Mouse (Mus musculus) kidney, postnatal 10 days (tissue): ENCODE data around the gene Ldlrad2.
"Not testable (repeated sequence)": the region's sequence is repeated elsewhere in the genome, so short reads cannot be mapped to it uniquely, and the experiment has no call there.

ENCODE experiments used
- DNase-seq: peaks from one replicate; pipeline ENCODE4 v3.0.0; 2021; ENCODE audit warnings: mixed read lengths

Ldlrad2 gene

GRCm38 (mm10) chr4:137574469-137574868 lies at the start of gene Ldlrad2:
Ldlrad2 (minus strand) TSS chr4:137574569.
- DNase-seq: no peak

- DNase-seq: no peak
These were observed 48.5 kb upstream of the Ldlrad2 start for GRCm38 (mm10) chr4:137622847-137623246.

GRCm38 (mm10) chr4:137610256-137610655 lies 35.9 kb upstream of the Ldlrad2 start:
- DNase-seq: peak; percentile 60

- peak; percentile 39 for DNase-seq
These were observed 35.3 kb upstream of the Ldlrad2 start for GRCm38 (mm10) chr4:137609702-137610101.

GRCm38 (mm10) chr4:137609281-137609680 lies 34.9 kb upstream of the Ldlrad2 start:
- no peak for DNase-seq

GRCm38 (mm10) chr4:137607023-137607422 lies 32.7 kb upstream of the Ldlrad2 start:
- no peak for DNase-seq

GRCm38 (mm10) chr4:137603449-137604171 lies 29.2 kb upstream of the Ldlrad2 start:
- no peak for DNase-seq

GRCm38 (mm10) chr4:137598577-137598976 lies 24.2 kb upstream of the Ldlrad2 start:
- DNase-seq: no peak

- no peak for DNase-seq
These were observed 22.8 kb upstream of the Ldlrad2 start for GRCm38 (mm10) chr4:137597098-137597630.

GRCm38 (mm10) chr4:137594496-137595270 lies 20.3 kb upstream of the Ldlrad2 start:
- DNase-seq: peak; percentile 44

- DNase-seq: peak; percentile 100
These were observed 19.5 kb upstream of the Ldlrad2 start, which contains the start of gene Usp48 for GRCm38 (mm10) chr4:137593601-137594495. Usp48 (plus strand) TSS chr4:137593755.

- no peak for DNase-seq
These were observed 16.6 kb upstream of the Ldlrad2 start for GRCm38 (mm10) chr4:137590961-137591360.

GRCm38 (mm10) chr4:137589586-137589985 lies 15.2 kb upstream of the Ldlrad2 start:
- no peak for DNase-seq

- DNase-seq: not testable (repeated sequence)
These were observed 14.7 kb upstream of the Ldlrad2 start for GRCm38 (mm10) chr4:137589095-137589494.

GRCm38 (mm10) chr4:137581815-137582214 lies 7.4 kb upstream of the Ldlrad2 start:
- DNase-seq: peak; percentile 55

GRCm38 (mm10) chr4:137580299-137580698 lies 5.9 kb upstream of the Ldlrad2 start:
- DNase-seq: no peak

- DNase-seq: no peak
These were observed 5.4 kb upstream of the Ldlrad2 start for GRCm38 (mm10) chr4:137579789-137580188.

GRCm38 (mm10) chr4:137578181-137578845 lies 3.9 kb upstream of the Ldlrad2 start:
- DNase-seq: peak; percentile 78

GRCm38 (mm10) chr4:137577486-137577885 lies 3.1 kb upstream of the Ldlrad2 start:
- DNase-seq: no peak

- no peak for DNase-seq
These were observed 4.5 kb downstream of the Ldlrad2 start for GRCm38 (mm10) chr4:137569873-137570272.

GRCm38 (mm10) chr4:137556673-137557210 lies 17.6 kb downstream of the Ldlrad2 start:
- no peak for DNase-seq

- DNase-seq: no peak
These were observed 20.9 kb downstream of the Ldlrad2 start for GRCm38 (mm10) chr4:137553466-137553865.
